Mouse (Mus musculus) gastrocnemius, adult 18-20 months (tissue): Measurements from ENCODE around the gene Pak2. TPM values are rescaled to one million over a fixed set of nuclear protein-coding genes. Genes with fewer than 3 reads are reported as not detected.

Experiments used
- DNase-seq: peaks from one replicate; pipeline ENCODE4 v3.0.0; 2021; ENCODE audit warnings: low spot score
- microRNA-seq: library from miRNA; unstranded; fragments of <30 nt; microRNA quantifications from one replicate; pipeline ENCODE4 v1.2.0, GENCODE M21; 2021
- total RNA-seq, 2 experiments: library from RNA; stranded (reverse); gene quantifications; 2 replicates each; pipeline ENCODE4 v1.2.3; 2021

The Pak2 gene
- total RNA-seq, 2 experiments from 2014 or later = 12.3 to 15.7 TPM

- peak; percentile 93 for DNase-seq
These were observed 76.3 kb downstream of the Pak2 start, which contains the start of gene Senp5 for GRCm38 (mm10) chr16:32002509-32003477. Senp5 (minus strand) TSS chr16:32003287.

GRCm38 (mm10) chr16:31996371-31996770 is 82.8 kb downstream of the Pak2 start:
- DNase-seq = no peak

- DNase-seq = no peak
These were observed 85.2 kb downstream of the Pak2 start for GRCm38 (mm10) chr16:31993946-31994345.

GRCm38 (mm10) chr16:31993195-31993594 is 85.9 kb downstream of the Pak2 start:
- DNase-seq = no peak

GRCm38 (mm10) chr16:31992039-31992438 is 87.1 kb downstream of the Pak2 start:
- DNase-seq = no peak

GRCm38 (mm10) chr16:31980946-31981345 is 98.2 kb downstream of the Pak2 start:
- no peak for DNase-seq

GRCm38 (mm10) chr16:31979501-31979900 is 99.6 kb downstream of the Pak2 start:
- no peak for DNase-seq

GRCm38 (mm10) chr16:31975258-31975657 is 103.9 kb downstream of the Pak2 start:
- DNase-seq = no peak

Small RNAs within 50 kb of the gene (microRNA-seq; reads per million reads assigned to microRNA genes)
- not detected for gene Gm26269

Other genes with a start within 250 kb of the Pak2 start
- gene Meltf, start 200.5 kb downstream of the Pak2 start, total RNA-seq = not detected
- 1 to 10 TPM in 1 of 2 experiments, under 1 TPM in 1; 0.33 to 1.2 TPM for gene Pigz, start 145.5 kb downstream of the Pak2 start, total RNA-seq
- 10 to 100 TPM; 52.7 to 56.6 TPM for gene 0610012G03Rik, start 130.8 kb downstream of the Pak2 start, total RNA-seq
- gene Ncbp2, start 130.8 kb downstream of the Pak2 start, total RNA-seq = 10 to 100 TPM; 12.4 to 13.6 TPM
- gene Senp5, start 76.1 kb downstream of the Pak2 start, total RNA-seq = 10 to 100 TPM; 10.8 to 11.9 TPM
- 10 to 100 TPM; 10.5 to 12.7 TPM for gene Pigx, start 20.4 kb upstream of the Pak2 start, total RNA-seq
- gene Cep19, start 20.5 kb upstream of the Pak2 start, total RNA-seq = 10 to 100 TPM in 1 of 2 experiments, 1 to 10 TPM in 1; 9.3 to 10.9 TPM
- gene Nrros, start 86.3 kb upstream of the Pak2 start, total RNA-seq = 1 to 10 TPM; 1.3 to 2.1 TPM
- not detected for gene Bex6, start 100.5 kb upstream of the Pak2 start, total RNA-seq
- gene Fbxo45, start 167.8 kb upstream of the Pak2 start, total RNA-seq = 10 to 100 TPM; 16.1 to 16.7 TPM
- gene Wdr53, start 167.9 kb upstream of the Pak2 start, total RNA-seq = 1 to 10 TPM; 5.2 to 7.4 TPM
- 10 to 100 TPM; 58.3 to 81.5 TPM for gene Smco1, start 192.1 kb upstream of the Pak2 start, total RNA-seq
- 1 to 10 TPM; 8.7 to 8.9 TPM for gene Rnf168, start 198.1 kb upstream of the Pak2 start, total RNA-seq